Mouse (Mus musculus): ENCODE results near the gene Zfp94.

GRCm38 (mm10) chr7:24288512-24288911 is 28.0 kb downstream of the Zfp94 start:
- no peak for TF ChIP-seq CTCF (IDR thresholded peaks at IDR 0.05; ENCODE audit: borderline replicate concordance, insufficient read depth, low read length)
- TF ChIP-seq POLR2A (IDR thresholded peaks at IDR 0.05; ENCODE audit: low read depth, low read length): no peak

Measured in embryonic fibroblast, embryonic 13.5 days (primary cell).